Mouse (Mus musculus) stomach, embryonic 16.5 days (tissue): ENCODE results near the gene Ccdc124. TPM values are rescaled to one million over a fixed set of nuclear protein-coding genes. Genes with fewer than 3 reads are reported as not detected.

Experiments
- ATAC-seq: fragments of 200-750 bp; cut with Nextera tagmentation; 2 replicates; pipeline ENCODE4 v1.8.0; 2017; ENCODE audit warnings: moderate number of reproducible peaks, moderate TSS enrichment; ENCODE audit not compliant: insufficient read depth, low FRiP score
- H3K27ac ChIP-seq: fragments of 300-500 bp; sonication (generic); 2 replicates; pipeline ENCODE4 v1.5.1; 2014; ENCODE audit warnings: low read length
- H3K27me3 ChIP-seq: fragments of 300-500 bp; sonication (generic); 2 replicates; pipeline ENCODE4 v1.6.1; 2014; ENCODE audit warnings: low read length, control low read depth, mixed read lengths; ENCODE audit not compliant: control insufficient read depth, insufficient read depth
- H3K36me3 ChIP-seq: fragments of 300-500 bp; sonication (generic); 2 replicates; pipeline ENCODE4 v1.6.1; 2014; ENCODE audit warnings: low read length; ENCODE audit not compliant: control insufficient read depth, insufficient read depth
- H3K4me1 ChIP-seq: fragments of 300-500 bp; sonication (generic); 2 replicates; pipeline ENCODE4 v1.6.1; 2014; ENCODE audit warnings: low read length, control low read depth, mixed read lengths; ENCODE audit not compliant: control insufficient read depth, insufficient read depth
- H3K4me2 ChIP-seq: fragments of 300-500 bp; sonication (generic); 2 replicates; pipeline ENCODE4 v1.6.1; 2014; ENCODE audit warnings: low read depth, low read length, mixed read lengths
- H3K4me3 ChIP-seq: fragments of 300-500 bp; sonication (generic); replicated peaks from 2 replicates; pipeline ENCODE4 v1.5.1; 2014; ENCODE audit warnings: mild to moderate bottlenecking, low read length
- H3K9ac ChIP-seq: fragments of 300-500 bp; sonication (generic); 2 replicates; pipeline ENCODE4 v1.6.1; 2014; ENCODE audit warnings: low read length
- H3K9me3 ChIP-seq: fragments of 300-500 bp; sonication (generic); replicated peaks from 2 replicates; pipeline ENCODE4 v1.6.1; 2016; ENCODE audit warnings: low read length, control low read depth; ENCODE audit not compliant: control insufficient read depth
- WGBS: fragments of 180-500 bp; shearing (Covaris S2); extraction: QIAGEN DNeasy Blood & Tissue Kit; methylation state at CpG from one replicate; pipeline ENCODE4 v1.1.7; 2014; 5-methylcytosine and 5-hydroxymethylcytosine counted together
- polyA plus RNA-seq: library from polyadenylated mRNA; unstranded; fragments of >200 nt; fragmentation: Nextera tagmentation; extraction: Ambion mirVana; gene quantifications from 2 replicates; pipeline ENCODE4 v1.2.1, GENCODE M21; 2015

Gene Ccdc124
- polyA plus RNA-seq, 1 experiment from 2014 or later, result 89.6 TPM

DNA sequence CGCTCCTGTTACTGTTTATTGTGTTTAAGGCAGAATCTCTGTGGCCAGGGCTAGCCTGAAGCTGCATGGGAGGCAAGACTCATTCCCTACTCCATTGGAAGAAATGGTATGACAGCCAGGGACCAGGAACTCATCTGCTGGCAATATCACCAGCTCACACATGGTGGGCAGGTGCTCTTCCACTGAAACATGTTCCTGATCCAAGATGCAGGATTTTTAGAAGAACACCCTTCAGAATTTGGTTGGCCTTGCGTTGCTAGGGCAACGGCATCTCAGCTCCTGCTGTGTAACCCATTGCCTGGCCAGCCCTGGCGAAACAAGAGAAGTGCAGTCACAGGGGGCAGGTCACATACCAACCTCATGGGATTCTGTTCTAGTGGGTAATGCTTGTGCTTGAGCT, 5.8 kb upstream of the Ccdc124 start:
- Histone ChIP-seq H3K4me3 (no peak overlapping the region), H3K27ac (no peak overlapping the region), H3K4me1 (no peaks in the 10 kb centered on the region), H3K36me3 (no peaks in the 10 kb centered on the region), H3K27me3 (no peaks in the 10 kb centered on the region), H3K4me2 (no peak overlapping the region), H3K9me3 (no peaks in the 10 kb centered on the region), H3K9ac (no peak overlapping the region)
- whole genome bisulfite sequencing, result 58% methylated on average over 4 of the region's 4 CpGs
- ATAC-seq, result no peak

DNA sequence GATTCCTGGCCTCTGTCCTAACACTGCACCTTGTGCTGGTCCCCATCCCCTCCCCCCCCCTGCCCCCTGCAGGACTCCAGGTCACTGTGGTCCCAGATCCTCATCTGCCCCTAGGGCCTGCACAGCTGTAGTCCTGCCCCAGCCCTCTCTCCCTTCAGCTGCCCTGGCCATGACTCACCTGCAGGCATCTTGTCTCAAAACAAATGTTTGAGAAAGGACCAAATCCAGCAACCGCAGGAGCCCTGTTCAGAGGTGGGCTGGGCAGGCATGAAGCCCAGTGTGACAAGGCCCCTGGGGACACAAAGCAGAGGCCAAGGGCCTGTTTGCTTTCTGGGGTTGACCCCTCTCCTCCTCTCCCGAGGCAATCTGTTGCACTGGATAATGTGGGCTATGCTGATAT, 4.4 kb upstream of the Ccdc124 start:
- ATAC-seq, result peak; percentile 12; the same call in 1 of the 2 replicates
- no peaks in the 10 kb centered on the region for H3K36me3 ChIP-seq
- 46% methylated on average over 2 of the region's 2 CpGs for WGBS

DNA sequence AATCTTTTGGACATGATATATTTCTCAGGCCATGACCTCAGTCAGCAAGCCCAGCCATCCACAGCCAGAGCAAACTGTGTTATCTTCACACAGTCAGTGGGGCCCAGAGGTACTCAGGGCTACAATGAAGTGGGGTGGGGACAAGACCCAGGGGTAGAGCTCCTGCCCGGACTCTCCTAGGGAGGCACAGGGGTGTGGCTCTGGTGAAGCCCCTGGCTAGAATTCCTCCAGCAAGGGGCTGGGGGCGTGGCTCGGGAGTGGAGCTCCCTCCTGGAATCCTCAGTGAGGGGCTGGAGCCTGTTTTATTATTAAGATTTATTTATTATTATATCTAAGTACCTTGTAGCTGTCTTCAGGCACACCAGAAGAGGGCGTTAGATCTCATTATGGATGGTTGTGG, 2.6 kb upstream of the Ccdc124 start:
- WGBS, result 47% methylated on average over 4 of the region's 4 CpGs
- Histone ChIP-seq H3K36me3 (no peaks in the 10 kb centered on the region), H3K27me3 (no peaks in the 10 kb centered on the region), H3K4me2 (no peak overlapping the region), H3K4me1 (peaks cover 2% of the 10 kb centered on the region; the same call in 1 of the 2 replicates), H3K4me3 (no peak overlapping the region), H3K9me3 (no peaks in the 10 kb centered on the region), H3K9ac (no peak overlapping the region), H3K27ac (no peak overlapping the region)
- no peak for ATAC-seq

More for the DNA sequence above, 4.4 kb upstream of the Ccdc124 start:
- Histone ChIP-seq H3K4me2 (no peak overlapping the region), H3K9ac (no peak overlapping the region), H3K4me3 (no peak overlapping the region), H3K27me3 (no peaks in the 10 kb centered on the region), H3K9me3 (no peaks in the 10 kb centered on the region), H3K27ac (0 out of 2 replicates have a peak overlapping the region, but pooled peaks have one; percentile 5), H3K4me1 (no peaks in the 10 kb centered on the region)

DNA sequence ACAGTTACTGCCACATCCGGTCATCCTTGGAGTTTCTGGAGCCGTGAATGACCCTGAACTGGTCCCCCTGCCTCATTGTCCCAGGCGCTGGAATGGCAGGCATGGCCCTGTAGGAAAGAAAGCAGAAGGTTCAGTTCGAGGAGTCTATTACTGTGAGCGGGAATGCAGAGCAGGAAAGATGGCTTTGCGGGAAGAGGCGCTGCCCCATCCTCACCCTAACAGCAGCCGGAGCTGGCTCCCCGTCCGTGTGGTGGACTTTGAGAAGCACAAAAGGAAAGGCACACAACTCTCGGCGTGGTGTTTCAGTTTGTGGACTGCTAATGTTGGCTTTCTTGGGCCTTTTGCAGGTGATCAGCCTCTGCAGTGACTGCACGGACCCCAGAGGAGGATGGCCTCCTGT, 706 bp upstream of the Ccdc124 start:
- Histone ChIP-seq H3K9ac (no peak overlapping the region), H3K9me3 (no peaks in the 10 kb centered on the region), H3K4me2 (no peak overlapping the region), H3K36me3 (no peaks in the 10 kb centered on the region), H3K4me3 (no peak overlapping the region), H3K27ac (no peak overlapping the region), H3K4me1 (peaks cover 6% of the 10 kb centered on the region), H3K27me3 (no peaks in the 10 kb centered on the region)
- no peak for ATAC-seq
- 91% methylated on average over 13 of the region's 13 CpGs for WGBS

DNA sequence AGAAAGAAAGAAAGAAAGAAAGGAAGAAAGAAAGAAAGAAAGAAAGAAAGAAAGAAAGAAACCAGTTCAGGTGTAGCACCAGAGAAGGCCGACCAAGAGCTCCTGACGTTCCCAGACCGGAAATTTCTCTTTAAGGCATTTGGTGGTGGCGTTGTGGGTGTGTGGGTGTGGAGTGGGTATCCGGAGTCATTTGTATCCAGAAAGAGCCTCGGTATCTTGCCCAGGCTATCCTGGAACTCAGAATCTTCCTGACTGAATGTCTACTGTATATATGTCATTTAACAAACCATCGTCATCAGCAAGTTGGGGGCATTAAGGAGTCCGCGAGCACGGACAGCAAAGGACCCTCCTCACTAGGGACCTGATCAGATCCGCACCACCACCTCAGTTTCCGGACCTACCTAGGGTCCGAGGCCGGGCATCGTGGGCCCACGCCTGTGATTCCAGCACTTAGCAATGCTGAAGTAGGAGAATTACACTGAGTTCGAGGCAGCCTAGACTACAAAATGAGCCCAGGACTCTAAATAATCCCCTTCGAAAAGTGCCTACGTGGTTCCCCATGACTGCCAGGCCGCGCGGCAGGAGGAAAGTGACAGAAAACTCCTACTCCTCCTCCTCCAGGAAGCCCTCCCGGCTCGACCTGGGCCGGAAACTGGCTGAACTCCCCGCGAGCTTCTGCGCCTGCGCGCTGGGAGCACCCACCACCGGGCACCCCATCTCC, 932 bp downstream of the Ccdc124 start:
- Histone ChIP-seq H3K27ac (peak overlapping the region; percentile 78), H3K4me2 (peak overlapping the region; percentile 78)
- 4% methylated on average over 31 of the region's 31 CpGs for WGBS

DNA sequence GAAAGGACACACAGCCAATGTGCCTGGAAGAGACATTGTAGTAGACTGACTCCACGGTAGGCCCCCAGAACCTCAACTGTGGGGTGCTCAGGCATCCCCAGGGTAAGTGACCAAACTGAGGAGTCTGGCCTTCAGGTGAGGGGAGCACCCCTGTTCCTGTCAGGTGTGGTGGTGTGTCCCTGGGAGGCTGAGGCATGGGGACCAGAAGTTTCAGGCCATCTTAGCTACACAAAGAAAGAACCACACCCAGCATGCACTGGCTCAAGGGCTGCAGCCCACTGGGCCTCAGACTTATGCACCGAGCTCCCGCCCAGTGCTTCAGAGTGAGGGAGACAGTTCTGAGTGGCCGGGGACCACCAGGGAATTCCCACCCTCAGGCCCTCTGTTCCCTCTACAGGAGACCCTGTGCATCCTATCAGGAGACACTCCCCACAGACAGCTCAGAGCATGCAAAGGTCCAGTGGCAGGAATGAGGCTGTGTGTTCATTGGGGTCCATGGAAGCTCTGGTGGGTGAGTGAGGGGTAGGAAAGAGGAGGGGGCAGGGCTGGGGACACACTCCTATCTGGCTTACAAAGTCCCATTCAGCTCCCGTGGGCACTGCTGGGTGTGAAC, 2.4 kb downstream of the Ccdc124 start:
- H3K27ac ChIP-seq, result no peak overlapping the region
- 75% methylated on average over 5 of the region's 5 CpGs for WGBS
- no peak for ATAC-seq

More for the DNA sequence above, 932 bp downstream of the Ccdc124 start:
- peak overlapping the region; percentile 80 for H3K4me3 ChIP-seq
- H3K9ac ChIP-seq, result peak overlapping the region; percentile 83
- no peak for ATAC-seq
- no peaks in the 10 kb centered on the region for H3K27me3 ChIP-seq
- peaks cover 20% of the 10 kb centered on the region for H3K4me1 ChIP-seq
- H3K9me3 ChIP-seq, result no peaks in the 10 kb centered on the region
- H3K36me3 ChIP-seq, result peaks cover 5% of the 10 kb centered on the region; the same call in 1 of the 2 replicates

DNA sequence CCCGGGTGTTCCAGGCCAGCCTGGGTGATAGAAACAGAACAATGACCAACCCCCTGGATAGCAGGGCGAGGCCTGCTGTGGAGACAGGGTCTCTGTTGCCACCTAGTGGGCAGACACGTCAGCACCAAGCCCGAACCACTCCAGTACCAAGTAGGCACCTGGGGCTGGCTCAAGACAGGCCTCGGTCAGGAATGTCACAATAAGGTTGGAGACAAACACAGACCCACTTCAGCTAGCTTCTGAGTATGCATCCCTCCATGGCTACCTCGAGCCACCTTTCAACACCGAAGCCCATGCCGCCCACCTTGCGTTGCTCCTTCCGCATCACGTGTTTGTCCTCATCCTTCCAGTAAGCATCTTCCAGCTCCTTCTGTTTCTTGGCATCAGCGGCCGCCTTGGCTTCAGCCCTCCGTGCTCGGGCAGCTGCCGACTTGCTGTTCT, 4.1 kb downstream of the Ccdc124 start:
- Histone ChIP-seq H3K9me3 (no peaks in the 10 kb centered on the region), H3K4me3 (no peak overlapping the region), H3K36me3 (peaks cover 5% of the 10 kb centered on the region; the same call in 1 of the 2 replicates), H3K4me2 (no peak overlapping the region), H3K4me1 (peaks cover 30% of the 10 kb centered on the region), H3K27ac (no peak overlapping the region), H3K27me3 (no peaks in the 10 kb centered on the region; the same call in 1 of the 2 replicates), H3K9ac (peak overlapping the region; percentile 46; the same call in 1 of the 2 replicates)
- WGBS, result 52% methylated on average over 16 of the region's 16 CpGs
- ATAC-seq, result peak; percentile 20; the same call in 1 of the 2 replicates

More for the DNA sequence above, 2.4 kb downstream of the Ccdc124 start:
- Histone ChIP-seq H3K4me3 (no peak overlapping the region), H3K9me3 (no peaks in the 10 kb centered on the region), H3K4me2 (no peak overlapping the region), H3K27me3 (no peaks in the 10 kb centered on the region), H3K4me1 (peaks cover 22% of the 10 kb centered on the region), H3K36me3 (peaks cover 5% of the 10 kb centered on the region; the same call in 1 of the 2 replicates), H3K9ac (no peak overlapping the region)

DNA sequence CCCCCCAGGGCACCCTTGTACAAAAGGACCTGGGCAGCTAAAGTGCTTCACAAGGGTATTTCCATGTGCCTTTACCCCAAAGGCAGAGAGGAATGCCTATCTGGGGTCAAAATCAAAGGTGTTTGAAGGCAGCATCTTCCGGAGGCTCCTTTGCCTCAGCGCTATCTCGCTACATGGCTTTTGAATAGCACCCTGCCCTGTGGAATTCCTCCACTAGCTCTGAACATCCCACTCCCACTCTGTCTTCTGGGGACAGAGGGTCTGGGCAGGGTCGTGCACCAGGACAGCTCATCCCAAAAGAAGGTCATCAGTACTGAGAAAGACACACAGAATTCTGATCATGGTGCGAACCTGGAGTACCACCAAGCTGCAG, 4.5 kb downstream of the Ccdc124 start:
- Histone ChIP-seq H3K9me3 (no peaks in the 10 kb centered on the region), H3K4me3 (no peak overlapping the region), H3K4me1 (peaks cover 34% of the 10 kb centered on the region), H3K9ac (peak overlapping the region; percentile 46; the same call in 1 of the 2 replicates), H3K4me2 (no peak overlapping the region), H3K27me3 (no peaks in the 10 kb centered on the region; the same call in 1 of the 2 replicates), H3K27ac (no peak overlapping the region), H3K36me3 (peaks cover 5% of the 10 kb centered on the region; the same call in 1 of the 2 replicates)
- WGBS, result 41% methylated on average over 5 of the region's 5 CpGs
- ATAC-seq, result no peak

DNA sequence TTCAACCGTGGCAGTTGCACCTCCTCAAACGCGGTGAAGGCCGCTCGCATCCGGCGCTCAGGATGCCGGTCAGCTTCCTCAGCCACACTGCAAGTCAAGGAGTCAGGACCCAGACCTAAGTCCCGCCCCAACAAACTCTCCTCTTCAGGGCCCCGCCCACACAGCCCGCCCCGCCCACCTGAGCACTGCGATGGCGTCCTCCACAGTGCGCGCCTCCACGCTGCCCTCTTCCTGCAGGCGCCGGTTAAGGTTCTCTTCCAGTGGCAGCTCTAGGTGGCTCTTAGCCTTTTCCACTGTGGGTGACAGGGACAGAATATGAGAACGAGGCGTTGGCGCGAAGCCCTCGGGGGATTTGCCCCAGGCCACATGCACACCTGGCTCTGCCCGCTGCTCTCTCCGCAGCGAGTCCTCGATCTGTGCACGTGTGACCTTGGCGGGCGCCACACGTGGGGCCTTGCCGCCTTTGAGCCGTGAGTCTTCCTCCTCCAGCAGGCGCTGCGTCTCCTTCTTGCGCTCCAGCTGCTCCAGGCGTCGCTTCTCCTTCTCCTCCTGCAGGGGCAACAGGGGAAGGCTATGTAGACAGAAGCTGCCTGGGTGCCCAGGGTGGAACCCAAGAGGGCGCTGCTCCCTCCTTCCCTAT, 5.1 kb downstream of the Ccdc124 start:
- no peak overlapping the region for H3K27ac ChIP-seq
- H3K36me3 ChIP-seq, result peaks cover 5% of the 10 kb centered on the region; the same call in 1 of the 2 replicates
- H3K4me1 ChIP-seq, result peaks cover 39% of the 10 kb centered on the region
- H3K4me3 ChIP-seq, result peak overlapping the region; percentile 13
- peak overlapping the region; percentile 46 for H3K9ac ChIP-seq
- H3K4me2 ChIP-seq, result peak overlapping the region; percentile 43
- H3K9me3 ChIP-seq, result no peaks in the 10 kb centered on the region
- peaks cover under 1% of the 10 kb centered on the region; the same call in 1 of the 2 replicates for H3K27me3 ChIP-seq
- no peak for ATAC-seq
- 20% methylated on average over 40 of the region's 40 CpGs for WGBS
